Mouse (Mus musculus) CH12.LX (cell line): ENCODE results near the gene Luc7l3. TPM values are rescaled to one million over a fixed set of nuclear protein-coding genes. Genes with fewer than 3 reads are reported as not detected.
"Not testable (repeated sequence)": the region's sequence is repeated elsewhere in the genome, so short reads cannot be mapped to it uniquely, and the experiment has no call there.

Experiments
- DNase-seq: peaks from one replicate; pipeline ENCODE4 v3.0.0-alpha.2; 2013; ENCODE audit errors: extremely low read depth
- H3K27ac ChIP-seq: 2 replicates; pipeline ENCODE4 v1.5.1; 2012; ENCODE audit warnings: low read depth, mild to moderate bottlenecking, control low read depth, moderate library complexity; ENCODE audit not compliant: insufficient read depth
- H3K27me3 ChIP-seq: replicated peaks from 2 replicates; pipeline ENCODE3; 2012; ENCODE audit warnings: inconsistent platforms
- H3K36me3 ChIP-seq, 2 experiments: replicated peaks in 1 of 2; 2 replicates each; pipeline versions ENCODE3 to v1.6.1; 2012; ENCODE audit warnings: inconsistent platforms in 1 of 2, low read length in 1 of 2, mild to moderate bottlenecking in 1 of 2, mixed read lengths in 1 of 2, moderate library complexity in 1 of 2; ENCODE audit not compliant: control insufficient read depth in 1 of 2, insufficient read depth in 1 of 2
- H3K4me1 ChIP-seq, 2 experiments: 2 replicates each; pipeline ENCODE4 v1.6.1; 2012; ENCODE audit warnings: inconsistent platforms in 1 of 2, moderate library complexity in 1 of 2; ENCODE audit not compliant: insufficient read depth in 2 of 2, control insufficient read depth in 1 of 2
- H3K4me2 ChIP-seq: 2 replicates; pipeline ENCODE4 v1.6.1; 2012; ENCODE audit warnings: low read depth, mild to moderate bottlenecking, control low read depth; ENCODE audit not compliant: poor library complexity, insufficient read depth, severe bottlenecking
- H3K4me3 ChIP-seq, 3 experiments: fragments of 150-350 bp in 1 of 3; sonication (generic) in 1 of 3; replicated peaks in 1 of 3; 2 replicates each; pipeline versions ENCODE3 to v1.5.1; 2011 to 2012; ENCODE audit warnings: low read depth in 2 of 3, low read length in 2 of 3, mild to moderate bottlenecking in 2 of 3, moderate library complexity in 2 of 3, control low read depth in 1 of 3, improper control_type of control experiment in 1 of 3, inconsistent platforms in 1 of 3, mixed read lengths in 1 of 3; ENCODE audit not compliant: poor library complexity in 1 of 3
- H3K79me2 ChIP-seq: replicated peaks from 2 replicates; pipeline ENCODE4 v1.6.1; 2012; ENCODE audit warnings: mild to moderate bottlenecking, moderate library complexity; ENCODE audit not compliant: control insufficient read depth, poor library complexity, insufficient read depth, severe bottlenecking; ENCODE audit errors: extremely low read depth
- H3K9ac ChIP-seq: 2 replicates; pipeline ENCODE4 v1.6.1; 2012; ENCODE audit warnings: low read depth, mild to moderate bottlenecking, control low read depth, moderate library complexity; ENCODE audit not compliant: insufficient read depth
- H3K9me3 ChIP-seq: replicated peaks from 2 replicates; pipeline ENCODE3; 2012; ENCODE audit warnings: low read length, inconsistent platforms, mixed read lengths
- BHLHE40 ChIP-seq: IDR thresholded peaks from 2 replicates; pipeline ENCODE4 v1.6.1; 2011; ENCODE audit warnings: mild to moderate bottlenecking, low read depth, low read length, improper control_type of control experiment
- CHD1 ChIP-seq: IDR thresholded peaks from 2 replicates; pipeline ENCODE4 v1.6.1; 2012; ENCODE audit warnings: low read depth, low read length, improper control_type of control experiment, inconsistent platforms
- E2F4 ChIP-seq: IDR thresholded peaks from 2 replicates; pipeline ENCODE4 v1.6.1; 2011; ENCODE audit warnings: low read depth, low read length, improper control_type of control experiment; ENCODE audit not compliant: insufficient replicate concordance
- ELF1 ChIP-seq: IDR thresholded peaks from 2 replicates; pipeline ENCODE4 v1.6.1; 2014; ENCODE audit warnings: low read depth, mild to moderate bottlenecking, inconsistent platforms, low read length, improper control_type of control experiment
- EP300 ChIP-seq: IDR thresholded peaks from 2 replicates; pipeline ENCODE4 v1.6.1; 2011; ENCODE audit warnings: low read length, improper control_type of control experiment
- ETS1 ChIP-seq: conservative IDR thresholded peaks from 2 replicates; pipeline ENCODE4 v1.6.1; 2012; ENCODE audit warnings: low read depth, mild to moderate bottlenecking, inconsistent platforms, low read length, improper control_type of control experiment, moderate library complexity
- GABPA ChIP-seq: IDR thresholded peaks from 2 replicates; pipeline ENCODE4 v1.6.1; 2012; ENCODE audit warnings: low read depth, low read length, improper control_type of control experiment, inconsistent platforms; ENCODE audit not compliant: insufficient replicate concordance
- IRF4 ChIP-seq: IDR thresholded peaks from 2 replicates; pipeline ENCODE4 v1.6.1; 2014; ENCODE audit warnings: low read depth, mild to moderate bottlenecking, inconsistent platforms, low read length, improper control_type of control experiment
- JUN ChIP-seq: IDR thresholded peaks from 2 replicates; pipeline ENCODE4 v1.6.1; 2011; ENCODE audit warnings: low read depth, mild to moderate bottlenecking, low read length, improper control_type of control experiment, moderate library complexity; ENCODE audit not compliant: insufficient read depth
- JUND ChIP-seq: conservative IDR thresholded peaks from 2 replicates; pipeline ENCODE4 v1.6.1; 2011; ENCODE audit warnings: low read depth, low read length, improper control_type of control experiment
- MAFK ChIP-seq: IDR thresholded peaks from 2 replicates; pipeline ENCODE4 v1.6.1; 2011; ENCODE audit warnings: low read length, improper control_type of control experiment; ENCODE audit not compliant: insufficient replicate concordance
- MAX ChIP-seq: IDR thresholded peaks from 2 replicates; pipeline ENCODE4 v1.6.1; 2011; ENCODE audit warnings: low read length, improper control_type of control experiment
- MAZ ChIP-seq: IDR thresholded peaks from 2 replicates; pipeline ENCODE4 v1.6.1; 2012; ENCODE audit warnings: low read depth, mild to moderate bottlenecking, inconsistent platforms, low read length, improper control_type of control experiment, moderate library complexity
- MEF2A ChIP-seq: IDR thresholded peaks from 2 replicates; pipeline ENCODE4 v1.6.1; 2014; ENCODE audit warnings: low read depth, mild to moderate bottlenecking, inconsistent platforms, low read length, improper control_type of control experiment, borderline replicate concordance
- MXI1 ChIP-seq: IDR thresholded peaks from 2 replicates; pipeline ENCODE4 v1.6.1; 2011; ENCODE audit warnings: mild to moderate bottlenecking, low read depth, low read length, improper control_type of control experiment
- NELFE ChIP-seq: IDR thresholded peaks from 2 replicates; pipeline ENCODE4 v1.6.1; 2011; ENCODE audit warnings: low read depth, low read length, improper control_type of control experiment
- NRF1 ChIP-seq: IDR thresholded peaks from 2 replicates; pipeline ENCODE4 v1.6.1; 2014; ENCODE audit warnings: low read depth, mild to moderate bottlenecking, inconsistent platforms, low read length, improper control_type of control experiment, moderate library complexity
- POLR2AphosphoS2 ChIP-seq: IDR thresholded peaks from 2 replicates; pipeline ENCODE4 v1.6.1; 2011; ENCODE audit warnings: low read depth, low read length, improper control_type of control experiment
- TCF12 ChIP-seq: IDR thresholded peaks from 2 replicates; pipeline ENCODE4 v1.6.1; 2014; ENCODE audit warnings: low read depth, mild to moderate bottlenecking, inconsistent platforms, low read length, improper control_type of control experiment
- UBTF ChIP-seq: IDR thresholded peaks from 2 replicates; pipeline ENCODE4 v1.6.1; 2012; ENCODE audit warnings: low read depth, mild to moderate bottlenecking, inconsistent platforms, low read length, improper control_type of control experiment, moderate library complexity
- ZC3H11A ChIP-seq: IDR thresholded peaks from 2 replicates; pipeline ENCODE4 v1.6.1; 2012; ENCODE audit warnings: low read depth, mild to moderate bottlenecking, inconsistent platforms, low read length, improper control_type of control experiment
- ZMIZ1 ChIP-seq: IDR thresholded peaks from 2 replicates; pipeline ENCODE4 v1.6.1; 2012; ENCODE audit warnings: low read depth, mild to moderate bottlenecking, inconsistent platforms, low read length, improper control_type of control experiment
- ZNF384 ChIP-seq: IDR thresholded peaks from 2 replicates; pipeline ENCODE4 v1.6.1; 2012; ENCODE audit warnings: low read depth, low read length, improper control_type of control experiment, inconsistent platforms
- dilution Hi-C: fragments of 300-500 bp; cut with MboI; formaldehyde crosslinking; loops from 2 replicates; pipeline ENCODE4 v1.14.3; 2020; ENCODE audit warnings: low sequenced_read_pairs; ENCODE audit not compliant: extremely low pct_unique_long_range_greater_than_20kb, extremely low pct_ligation_motif_present
- in situ Hi-C: fragments of 300-500 bp; cut with MboI; formaldehyde crosslinking; loops from 3 replicates; pipeline ENCODE4 v1.14.3; 2019; ENCODE audit warnings: low sequenced_read_pairs, low pct_ligation_motif_present, low pct_unique_long_range_greater_than_20kb, mixed read lengths
- polyA plus RNA-seq: library from polyadenylated mRNA; unstranded; fragments of >175 nt; gene quantifications from 2 replicates; pipeline ENCODE4 v1.2.1, GENCODE M21; 2012; ENCODE audit warnings: low read depth; ENCODE audit not compliant: insufficient read length
- total RNA-seq, 2 experiments: library from RNA; depleted of rRNA; stranded (reverse); fragments of 300-350 nt in 1 of 2; fragments of >200 nt in 1 of 2; gene quantifications; 2 replicates each; pipeline ENCODE4 v1.2.3; 2012 to 2014

Gene Luc7l3
- total and polyA plus RNA-seq, 3 experiments, result 57.7 to 246 (median 69.8) TPM

DNA sequence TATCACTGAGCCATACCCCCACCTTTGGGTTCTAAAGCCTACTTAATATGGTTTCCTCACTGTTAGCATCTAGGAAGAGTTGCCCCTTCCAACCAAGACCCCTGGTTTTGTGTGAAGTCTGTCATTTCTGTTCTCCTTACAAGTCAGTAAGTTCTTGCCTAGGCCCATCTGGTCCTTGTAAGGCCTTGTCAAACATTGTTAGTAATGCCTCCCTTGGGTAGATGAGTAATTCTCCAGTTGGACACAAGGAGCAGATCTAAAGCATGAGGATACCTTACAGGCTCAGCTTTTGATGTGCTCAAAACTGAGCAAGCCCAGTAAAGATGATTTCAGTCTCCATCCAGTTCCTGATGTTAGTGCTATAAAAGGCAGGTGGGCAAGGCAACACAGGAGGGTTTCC lies 53.0 kb downstream of the Luc7l3 start:
- Histone ChIP-seq H3K9ac (no peak overlapping the region), H3K27me3 (no peaks in the 10 kb centered on the region), H3K79me2 (no peaks in the 10 kb centered on the region)
- dilution Hi-C loops, result no loop called here
- no peak for DNase-seq
- no peak for TF ChIP-seq ZMIZ1
- TF ChIP-seq, all 38 proteins: peak for 0
- in situ Hi-C loops, result loop anchor here (25.0 kb wide), 1 partner anchor 306 kb away; the partner anchor contains the start of genes Gm20390, Nme1 and Nme2
- H3K4me1 ChIP-seq, result peaks cover 11 to 32% of the 10 kb centered on the region in 2 experiments
- no peak overlapping the region for H3K27ac ChIP-seq
- no peak overlapping the region for H3K4me2 ChIP-seq
- H3K9me3 ChIP-seq, result no peaks in the 10 kb centered on the region
- no peak overlapping the region for H3K4me3 ChIP-seq
- no peaks in the 10 kb centered on the region for H3K36me3 ChIP-seq

DNA sequence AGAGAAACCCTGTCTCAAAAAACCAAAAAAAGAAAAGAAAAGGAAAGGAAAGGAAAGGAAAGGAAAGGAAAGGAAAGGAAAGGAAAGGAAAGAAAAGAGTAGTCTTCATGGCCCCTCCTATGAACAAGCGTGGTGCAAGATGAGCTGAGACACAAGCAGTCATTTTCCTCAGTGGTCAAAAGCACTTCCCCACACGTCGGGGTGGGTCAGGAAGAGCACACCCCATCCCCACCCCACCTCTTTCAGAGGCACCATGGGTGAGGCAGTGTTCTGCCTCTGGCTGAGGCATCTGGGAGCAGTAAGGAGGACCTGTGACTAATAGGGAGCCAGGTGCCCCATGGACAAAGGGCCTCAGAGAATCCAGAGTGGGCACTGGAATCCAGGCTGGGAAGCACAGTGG lies 55.6 kb downstream of the Luc7l3 start:
- H3K79me2 ChIP-seq, H3K27me3 ChIP-seq, H3K9me3 ChIP-seq, H3K4me2 ChIP-seq, H3K4me3 ChIP-seq, dilution Hi-C loops, H3K36me3 ChIP-seq, DNase-seq, H3K9ac ChIP-seq, H3K27ac ChIP-seq: not testable (repeated sequence)
- in situ Hi-C loops, result loop anchor here (25.0 kb wide), 1 partner anchor 304 kb away; the partner anchor contains the start of genes Gm20390, Nme1 and Nme2
- peaks cover 5 to 27% of the 10 kb centered on the region in 2 experiments; a peak in 3 of 4 replicates for H3K4me1 ChIP-seq

DNA sequence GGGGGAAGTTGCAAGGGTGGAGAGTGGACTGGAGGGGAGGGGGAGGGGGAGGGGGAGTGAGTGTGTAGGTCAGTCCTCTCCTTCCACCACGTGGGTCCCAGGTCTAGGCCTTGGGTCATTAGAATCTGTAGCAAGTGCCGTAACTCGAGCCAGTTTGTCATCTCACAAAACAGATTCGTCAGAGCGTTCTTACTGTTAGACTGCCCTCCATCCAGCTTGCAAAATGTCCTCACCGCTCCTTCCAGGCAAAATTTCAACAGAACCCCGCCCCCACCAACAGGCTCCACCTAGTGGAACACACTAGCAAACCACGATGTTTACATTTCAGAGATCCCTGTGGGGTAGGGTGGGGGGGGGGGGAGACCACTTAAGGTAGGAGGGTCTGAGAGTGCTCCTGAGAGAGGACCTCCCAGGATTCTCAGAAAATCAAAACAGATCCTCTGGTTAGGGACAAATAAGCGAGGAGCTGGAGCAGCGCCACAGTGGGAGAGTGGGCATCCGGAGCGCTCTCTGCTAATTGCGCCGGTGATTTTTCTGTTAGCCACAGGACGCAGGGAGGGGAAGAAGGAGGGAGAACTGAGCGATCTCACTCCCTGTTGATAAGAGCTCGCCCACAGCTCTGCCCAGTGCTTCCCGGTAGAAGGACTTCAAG lies 56.5 kb downstream of the Luc7l3 start:
- Histone ChIP-seq H3K36me3 (no peaks in the 10 kb centered on the region), H3K9me3 (no peaks in the 10 kb centered on the region), H3K27me3 (no peaks in the 10 kb centered on the region), H3K27ac (no peak overlapping the region), H3K9ac (0 out of 2 replicates have a peak overlapping the region, but pooled peaks have one; percentile 5), H3K4me3 (no peak overlapping the region), H3K4me2 (no peak overlapping the region; the same call in 1 of the 2 replicates), H3K79me2 (no peaks in the 10 kb centered on the region), H3K4me1 (peaks cover 7 to 29% of the 10 kb centered on the region in 2 experiments; a peak in 3 of 4 replicates)
- DNase-seq, result peak; percentile 53
- in situ Hi-C loops, result loop anchor here (25.0 kb wide), 1 partner anchor 303 kb away; the partner anchor contains the start of genes Gm20390, Nme1 and Nme2
- dilution Hi-C loops, result no loop called here
- TF ChIP-seq TCF12 (peak; percentile 28; the same call in 1 of the 2 replicates), GABPA (no peak), JUND (no peak), E2F4 (no peak), MAX (no peak), BHLHE40 (0 out of 2 replicates have a peak, but pooled peaks have one; percentile 13), EP300 (no peak), CHD1 (no peak), UBTF (no peak), MAZ (peak; percentile 90; the same call in 1 of the 2 replicates), NELFE (peak; percentile 34; the same call in 1 of the 2 replicates), MEF2A (no peak), IRF4 (no peak), ETS1 (no peak), JUN (no peak), MAFK (no peak), POLR2AphosphoS2 (no peak), NRF1 (no peak), ELF1 (no peak), MXI1 (peak; percentile 58; the same call in 1 of the 2 replicates), ZC3H11A (no peak), ZNF384 (no peak)
